Mouse (Mus musculus) mature B cell (primary cell): ENCODE measurements around the gene 4921517D22Rik.
"Not testable (repeated sequence)": the region's sequence is repeated elsewhere in the genome, so short reads cannot be mapped to it uniquely, and the experiment has no call there.

Experiments used
- in situ Hi-C: fragments of 300-500 bp; cut with MboI; formaldehyde crosslinking; loops from 2 replicates; pipeline ENCODE4 v1.14.3; 2019

Gene 4921517D22Rik

GRCm38 (mm10) chr13:59694008-59694407 is at the start of gene 4921517D22Rik:
Gene 4921517D22Rik (minus strand): TSS chr13:59694108.
- in situ Hi-C loops, result no loop called here

DNA sequence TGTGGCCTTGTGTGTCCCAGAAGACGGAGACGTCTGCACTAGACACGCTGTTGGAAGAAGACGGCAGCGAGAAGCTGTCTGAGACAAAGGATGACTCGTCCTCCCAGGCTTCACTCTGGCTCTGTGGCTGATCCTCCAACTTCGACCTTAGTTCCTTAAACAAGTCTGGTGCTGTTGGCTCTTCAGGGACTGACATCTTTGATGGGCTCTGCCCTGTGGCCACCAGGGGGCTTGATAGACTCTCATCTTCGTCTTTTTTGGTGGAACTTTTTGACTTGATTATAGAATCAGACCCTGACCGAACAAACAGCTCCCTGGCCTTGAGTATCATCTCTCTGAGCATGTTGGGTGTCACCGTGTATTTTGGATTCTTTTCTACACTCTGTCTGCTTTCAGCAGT is 47.8 kb upstream of the 4921517D22Rik start:
- in situ Hi-C loops, result no loop called here

DNA sequence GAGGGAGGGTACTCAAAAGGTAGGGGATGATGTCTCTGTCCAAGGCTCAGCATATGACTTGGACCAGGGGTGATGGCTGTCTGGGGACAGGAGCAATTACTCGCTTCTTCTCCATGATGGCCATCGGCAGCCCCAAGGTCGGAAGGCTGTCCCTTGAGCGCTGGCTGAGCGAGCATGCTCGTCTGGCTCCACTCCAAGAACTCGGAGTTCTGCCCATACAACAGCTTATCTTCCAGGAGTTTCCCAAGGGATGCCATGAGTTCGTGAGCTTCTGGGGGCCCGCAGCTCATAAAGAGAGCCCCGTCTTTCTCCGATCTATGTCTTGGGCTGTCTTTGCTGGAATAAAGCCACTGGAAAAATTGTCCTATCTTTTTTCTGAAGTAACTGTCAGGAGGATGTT is 47.2 kb upstream of the 4921517D22Rik start:
- in situ Hi-C loops, result no loop called here

GRCm38 (mm10) chr13:59739397-59739796 is 45.5 kb upstream of the 4921517D22Rik start:
- in situ Hi-C loops, result no loop called here

- in situ Hi-C loops, result no loop called here
These were observed 44.5 kb upstream of the 4921517D22Rik start for GRCm38 (mm10) chr13:59738455-59738854.

DNA sequence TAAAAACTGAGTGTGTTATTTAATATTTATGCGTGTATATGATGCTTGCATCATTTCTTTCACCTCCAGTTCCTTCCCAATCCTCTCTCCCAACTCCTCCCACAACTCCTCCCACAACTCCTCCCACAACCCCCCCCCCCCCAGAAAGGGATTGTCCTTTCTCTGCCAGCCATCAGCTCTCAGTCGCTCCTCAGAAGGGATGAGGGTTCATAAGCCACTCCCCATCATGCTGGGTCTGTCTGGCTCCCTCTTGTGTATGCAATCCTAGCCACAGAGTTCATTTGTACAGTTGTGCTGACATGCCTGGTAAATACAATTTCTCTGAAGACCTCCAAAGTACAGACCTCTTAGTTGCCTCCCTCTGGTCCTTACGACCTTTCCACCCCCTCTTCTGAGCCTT is 41.3 kb upstream of the 4921517D22Rik start:
- in situ Hi-C loops, result no loop called here

- in situ Hi-C loops, result not testable (repeated sequence)
These were observed 40.4 kb upstream of the 4921517D22Rik start for GRCm38 (mm10) chr13:59734347-59734746.

- in situ Hi-C loops, result no loop called here
These were observed 40.0 kb upstream of the 4921517D22Rik start for GRCm38 (mm10) chr13:59733936-59734335.

DNA sequence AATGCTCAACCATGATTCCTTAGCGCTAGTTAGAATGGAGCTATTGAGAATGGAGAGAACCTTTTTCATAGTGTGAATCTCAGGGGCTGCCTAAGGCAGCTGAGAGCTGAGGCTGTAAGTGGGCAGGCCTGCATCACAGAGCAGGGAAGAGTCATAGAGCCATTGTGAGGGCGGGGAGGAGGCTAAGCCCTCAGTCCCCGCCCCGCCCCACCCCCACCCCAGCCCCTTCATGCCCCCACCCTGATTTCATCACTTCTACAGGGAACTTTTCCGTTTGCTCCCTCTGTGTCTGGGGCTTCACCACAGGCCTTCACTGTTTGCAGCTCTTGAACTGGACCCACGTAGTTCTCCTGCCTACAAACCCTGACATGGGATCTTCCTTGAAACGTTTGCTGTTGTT is 37.7 kb upstream of the 4921517D22Rik start, which contains the start of gene Spata31d1d:
Gene Spata31d1d (minus strand): TSS at position 101 of the 400 bp plus-strand sequence.
- in situ Hi-C loops, result no loop called here

GRCm38 (mm10) chr13:59728378-59729093 is 34.6 kb upstream of the 4921517D22Rik start:
- in situ Hi-C loops, result loop anchor here (10.0 kb wide), 1 partner anchor 194 kb away; no protein-coding TSS in a partner anchor

- in situ Hi-C loops, result loop anchor here (10.0 kb wide), 1 partner anchor 192 kb away; no protein-coding TSS in a partner anchor
These were observed 32.4 kb upstream of the 4921517D22Rik start for GRCm38 (mm10) chr13:59726139-59726867.

DNA sequence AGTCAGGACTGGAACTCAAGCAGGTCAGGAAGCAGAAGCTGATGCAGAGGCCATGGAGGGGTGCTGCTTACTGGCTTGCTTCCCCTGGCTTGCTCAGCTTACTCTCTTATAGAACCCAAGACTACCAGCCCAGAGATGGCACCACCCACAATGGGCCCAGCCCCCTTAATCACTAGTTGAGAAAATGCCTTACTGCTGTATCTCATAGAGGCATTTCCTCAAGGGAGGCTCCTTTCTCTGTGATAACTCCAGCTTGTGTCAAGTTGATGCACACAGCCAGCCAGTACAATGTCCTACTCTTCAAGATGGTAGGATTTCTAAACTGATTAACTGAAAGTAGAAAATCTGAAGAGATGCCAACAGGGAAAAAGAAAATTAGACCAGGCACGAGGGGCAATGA is 28.2 kb upstream of the 4921517D22Rik start:
- in situ Hi-C loops, result loop anchor here (10.0 kb wide), 1 partner anchor 187 kb away; no protein-coding TSS in a partner anchor

DNA sequence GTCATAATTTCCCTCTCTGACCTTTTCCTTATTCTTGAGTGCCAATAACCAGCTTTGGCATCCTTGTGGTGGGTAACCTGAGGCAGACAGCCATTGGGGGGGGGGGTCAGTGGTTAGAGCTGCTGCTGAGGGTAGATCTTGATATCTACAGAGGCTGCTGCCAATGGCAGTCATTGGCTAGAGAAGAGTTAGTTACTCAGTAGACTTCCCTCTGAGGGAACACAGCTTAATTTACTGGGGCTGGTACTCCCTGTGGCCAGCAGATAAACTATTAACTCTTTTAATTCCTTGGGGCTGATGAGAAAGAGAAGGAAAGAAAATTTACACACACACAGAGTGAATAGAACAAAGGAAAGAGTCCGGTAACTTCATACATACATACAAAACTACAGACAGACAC is 25.6 kb upstream of the 4921517D22Rik start:
- in situ Hi-C loops, result no loop called here

- in situ Hi-C loops, result not testable (repeated sequence)
These were observed 25.0 kb upstream of the 4921517D22Rik start for GRCm38 (mm10) chr13:59718857-59719440.

- in situ Hi-C loops, result no loop called here
These were observed 19.8 kb upstream of the 4921517D22Rik start for GRCm38 (mm10) chr13:59713710-59714109.

DNA sequence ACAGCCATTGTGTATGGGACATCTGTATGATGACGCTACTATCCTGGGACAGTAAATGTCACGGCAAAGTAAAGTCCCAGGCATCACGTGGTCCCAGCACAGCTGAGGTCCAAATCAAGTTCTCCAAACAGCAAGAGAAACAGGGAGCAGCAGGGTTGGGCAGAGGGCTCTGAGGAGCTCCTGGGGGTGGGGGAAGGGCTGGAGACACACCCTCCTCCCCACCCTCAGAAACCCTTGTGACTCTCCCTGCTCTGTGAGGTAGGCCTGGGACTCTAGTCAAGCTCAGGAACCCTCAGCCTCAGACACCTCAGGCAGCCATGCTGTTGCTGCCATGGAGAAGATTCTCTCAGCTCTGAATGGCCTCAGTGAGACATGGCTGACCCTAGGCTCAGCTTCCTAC is 18.1 kb upstream of the 4921517D22Rik start, which contains the start of gene Spata31d1b:
Gene Spata31d1b (plus strand): TSS at position 301 of the 400 bp plus-strand sequence.
- in situ Hi-C loops, result not testable (repeated sequence)

DNA sequence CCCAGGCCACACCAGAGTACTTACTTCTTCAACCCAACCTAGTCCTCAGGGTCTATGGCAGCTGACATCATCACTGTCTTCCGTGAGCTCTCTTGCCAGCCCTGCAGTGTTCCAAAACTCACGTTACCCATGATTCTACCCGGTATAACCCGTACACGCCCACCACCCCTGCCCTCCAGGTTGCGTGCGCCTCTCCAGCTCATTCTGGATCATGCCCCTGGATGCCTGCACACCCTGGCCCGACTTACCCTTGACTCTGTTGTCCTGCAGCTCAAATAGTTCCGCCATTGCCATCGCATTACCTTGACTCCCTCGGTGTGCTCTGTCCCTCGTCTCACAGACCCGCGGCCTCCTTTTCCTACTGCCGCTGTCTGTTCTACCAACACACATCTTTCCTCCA is 16.3 kb upstream of the 4921517D22Rik start, which contains the start of gene Spata31d1a:
Gene Spata31d1a (minus strand): TSS at position 101 of the 400 bp plus-strand sequence.
- in situ Hi-C loops, result no loop called here

DNA sequence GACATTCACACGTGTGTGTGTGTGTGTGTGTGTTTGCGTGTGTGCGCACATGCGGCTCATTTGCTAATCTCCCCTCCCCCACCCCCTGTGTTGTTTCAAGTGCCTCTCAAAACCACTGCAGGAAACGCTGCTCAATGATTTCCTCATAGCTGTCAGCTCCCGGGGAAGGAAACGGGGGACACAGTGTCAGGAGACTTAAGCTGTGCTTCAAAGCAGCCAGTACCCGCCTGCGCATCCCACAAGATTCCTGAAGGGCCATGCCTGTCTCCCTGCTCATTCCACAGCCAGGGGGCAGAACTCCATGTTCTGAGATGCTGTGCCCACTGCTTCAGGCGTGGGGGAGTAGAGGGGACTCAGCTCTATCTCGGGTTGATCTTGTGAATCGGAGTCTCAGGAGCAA is 10.7 kb upstream of the 4921517D22Rik start:
- in situ Hi-C loops, result no loop called here

DNA sequence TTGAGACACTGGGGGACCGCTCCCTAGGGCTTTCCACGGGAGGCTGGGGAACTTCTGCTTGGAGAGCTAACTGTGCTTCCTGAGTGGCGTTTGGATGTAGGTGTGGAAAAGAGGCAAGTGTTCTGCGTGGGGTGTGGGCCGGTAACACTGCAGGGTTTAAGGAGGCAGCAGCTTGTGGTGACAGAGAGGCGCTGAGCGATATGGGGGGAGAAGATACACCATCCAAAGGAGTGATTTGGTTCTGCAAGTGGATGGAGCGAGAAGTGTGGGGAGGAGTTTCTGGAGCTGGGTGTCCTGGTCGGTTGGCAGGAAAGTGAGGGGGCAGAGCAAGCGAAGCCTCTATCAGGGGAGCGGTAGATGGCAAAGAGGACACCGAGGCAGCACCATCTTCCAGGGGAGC is 9.6 kb upstream of the 4921517D22Rik start:
- in situ Hi-C loops, result no loop called here

GRCm38 (mm10) chr13:59700137-59700536 is 6.2 kb upstream of the 4921517D22Rik start:
- in situ Hi-C loops, result not testable (repeated sequence)

GRCm38 (mm10) chr13:59699131-59699530 is 5.2 kb upstream of the 4921517D22Rik start:
- in situ Hi-C loops, result no loop called here

DNA sequence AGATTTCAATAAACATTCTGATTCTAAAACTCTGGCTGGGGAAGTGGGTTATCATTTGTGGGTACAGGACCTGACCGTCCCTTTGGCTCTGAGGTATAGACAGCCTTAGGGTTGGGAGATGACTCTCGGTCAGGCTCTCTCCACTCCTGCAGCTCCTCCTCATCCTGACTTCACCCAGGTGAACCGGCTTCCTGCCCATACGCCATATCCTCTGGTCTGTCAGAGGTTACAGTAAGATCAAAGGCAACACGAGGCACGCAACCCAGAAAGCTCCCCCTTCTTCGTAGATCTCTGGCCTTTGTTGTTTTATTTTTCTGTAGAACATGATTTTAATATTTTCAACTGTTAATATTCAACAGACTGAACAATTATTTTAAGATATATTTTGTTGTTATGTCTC is 1.9 kb upstream of the 4921517D22Rik start:
- in situ Hi-C loops, result no loop called here
